Mouse (Mus musculus): ENCODE results near the gene Abcb5. TPM values are rescaled to one million over a fixed set of nuclear protein-coding genes. Genes with fewer than 3 reads are reported as not detected.
A peak's percentile ranks its signal among the peaks of the same experiment; 100 is the strongest.

The Abcb5 gene
- polyA plus RNA-seq, 1 experiment from 2014 or later: not detected

- Histone ChIP-seq H3K27ac (no peak overlapping the region), H3K36me3 (ENCODE audit: inconsistent target) (no peaks in the 10 kb centered on the region), H3K4me3 (ENCODE audit: inconsistent target) (no peak overlapping the region), H3K79me2 (ENCODE audit: inconsistent target) (no peaks in the 10 kb centered on the region)
- WGBS (ENCODE audit: missing documents): 1% methylated on average over 34 of the region's 34 CpGs
These were observed 111.3 kb downstream of the Abcb5 start for GRCm38 (mm10) chr12:118854831-118855453.

GRCm38 (mm10) chr12:118854401-118854800 lies 111.8 kb downstream of the Abcb5 start:
- H3K79me2 ChIP-seq (ENCODE audit: inconsistent target): no peaks in the 10 kb centered on the region
- no peaks in the 10 kb centered on the region for H3K36me3 ChIP-seq (ENCODE audit: inconsistent target)
- H3K4me3 ChIP-seq (ENCODE audit: inconsistent target): no peak overlapping the region
- WGBS (ENCODE audit: missing documents): 9% methylated on average over 10 of the region's 10 CpGs
- no peak overlapping the region for H3K27ac ChIP-seq

- Histone ChIP-seq H3K79me2 (ENCODE audit: inconsistent target) (no peaks in the 10 kb centered on the region), H3K4me3 (ENCODE audit: inconsistent target) (no peak overlapping the region), H3K36me3 (ENCODE audit: inconsistent target) (no peaks in the 10 kb centered on the region), H3K27ac (no peak overlapping the region)
- WGBS (ENCODE audit: missing documents): 11% methylated on average over 3 of the region's 3 CpGs
These were observed 112.9 kb downstream of the Abcb5 start for GRCm38 (mm10) chr12:118853331-118853730.

GRCm38 (mm10) chr12:118850851-118851410 lies 115.3 kb downstream of the Abcb5 start:
- Histone ChIP-seq H3K4me3 (ENCODE audit: inconsistent target) (no peak overlapping the region), H3K79me2 (ENCODE audit: inconsistent target) (no peaks in the 10 kb centered on the region), H3K27ac (no peak overlapping the region), H3K36me3 (ENCODE audit: inconsistent target) (no peaks in the 10 kb centered on the region)
- 34% methylated on average over 12 of the region's 12 CpGs for WGBS (ENCODE audit: missing documents)

- Histone ChIP-seq H3K4me3 (ENCODE audit: inconsistent target) (no peak overlapping the region), H3K27ac (no peak overlapping the region), H3K36me3 (ENCODE audit: inconsistent target) (no peaks in the 10 kb centered on the region), H3K79me2 (ENCODE audit: inconsistent target) (no peaks in the 10 kb centered on the region)
- WGBS (ENCODE audit: missing documents): 7% methylated on average over 11 of the region's 11 CpGs
These were observed 116.2 kb downstream of the Abcb5 start for GRCm38 (mm10) chr12:118849996-118850395.

- 4% methylated on average over 78 of the region's 78 CpGs for WGBS (ENCODE audit: missing documents)
- H3K4me3 ChIP-seq (ENCODE audit: inconsistent target): no peak overlapping the region
These were observed 116.9 kb downstream of the Abcb5 start for GRCm38 (mm10) chr12:118849203-118849861.

GRCm38 (mm10) chr12:118848496-118849202 lies 117.6 kb downstream of the Abcb5 start:
- H3K4me3 ChIP-seq (ENCODE audit: inconsistent target): no peak overlapping the region
- no peaks in the 10 kb centered on the region for H3K36me3 ChIP-seq (ENCODE audit: inconsistent target)
- H3K79me2 ChIP-seq (ENCODE audit: inconsistent target): no peaks in the 10 kb centered on the region
- 3% methylated on average over 76 of the region's 80 CpGs for WGBS (ENCODE audit: missing documents)
- H3K27ac ChIP-seq: no peak overlapping the region

More at GRCm38 (mm10) chr12:118849203-118849861, 116.9 kb downstream of the Abcb5 start:
- H3K36me3 ChIP-seq (ENCODE audit: inconsistent target): no peaks in the 10 kb centered on the region
- H3K79me2 ChIP-seq (ENCODE audit: inconsistent target): no peaks in the 10 kb centered on the region
- H3K27ac ChIP-seq: no peak overlapping the region

GRCm38 (mm10) chr12:118847861-118848495 lies 118.2 kb downstream of the Abcb5 start:
- no peaks in the 10 kb centered on the region for H3K36me3 ChIP-seq (ENCODE audit: inconsistent target)
- H3K4me3 ChIP-seq (ENCODE audit: inconsistent target): no peak overlapping the region
- WGBS (ENCODE audit: missing documents): 1% methylated on average over 23 of the region's 23 CpGs

DNA sequence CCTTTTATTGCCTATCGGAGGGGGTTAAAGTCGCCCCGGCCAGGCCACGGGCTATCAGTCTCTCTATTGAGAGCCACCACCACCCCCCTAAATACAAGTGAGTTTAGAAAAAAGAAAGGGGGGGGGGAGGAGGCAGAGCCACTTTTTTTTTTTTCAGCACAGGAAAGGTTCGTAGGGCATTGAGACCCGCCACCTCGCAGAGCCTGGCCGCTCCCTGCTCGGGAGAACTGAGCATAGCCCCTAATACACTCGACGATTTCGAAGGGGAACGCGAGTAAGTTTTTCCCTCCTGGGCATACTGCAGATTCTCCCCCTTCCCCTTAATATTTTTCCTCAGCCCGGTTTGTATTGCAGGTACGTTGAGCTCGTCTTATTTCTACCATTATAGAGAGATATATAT lies 118.8 kb downstream of the Abcb5 start:
- 5% methylated on average over 17 of the region's 17 CpGs for WGBS (ENCODE audit: missing documents)
- no peaks in the 10 kb centered on the region for H3K36me3 ChIP-seq (ENCODE audit: inconsistent target)
- no peaks in the 10 kb centered on the region for H3K79me2 ChIP-seq (ENCODE audit: inconsistent target)
- no peak overlapping the region for H3K27ac ChIP-seq
- no peak overlapping the region for H3K4me3 ChIP-seq (ENCODE audit: inconsistent target)

More at GRCm38 (mm10) chr12:118847861-118848495, 118.2 kb downstream of the Abcb5 start:
- H3K27ac ChIP-seq: no peak overlapping the region
- no peaks in the 10 kb centered on the region for H3K79me2 ChIP-seq (ENCODE audit: inconsistent target)

GRCm38 (mm10) chr12:118846649-118847321 lies 119.4 kb downstream of the Abcb5 start:
- peak overlapping the region; percentile 25 for H3K4me3 ChIP-seq (ENCODE audit: inconsistent target)
- H3K36me3 ChIP-seq (ENCODE audit: inconsistent target): no peaks in the 10 kb centered on the region
- H3K27ac ChIP-seq: no peak overlapping the region
- 3% methylated on average over 59 of the region's 59 CpGs for WGBS (ENCODE audit: missing documents)
- H3K79me2 ChIP-seq (ENCODE audit: inconsistent target): no peaks in the 10 kb centered on the region

GRCm38 (mm10) chr12:118846221-118846620 lies 120.0 kb downstream of the Abcb5 start, which contains the start of gene Sp8:
Gene Sp8, plus strand, starts transcription at chr12:118846329.
- Histone ChIP-seq H3K27ac (no peak within 1 kb of the TSS), H3K36me3 (ENCODE audit: inconsistent target) (no peaks in the 10 kb centered on the region), H3K79me2 (ENCODE audit: inconsistent target) (no peaks in the 10 kb centered on the region), H3K4me3 (ENCODE audit: inconsistent target) (peak within 1 kb of the TSS; percentile 25)
- WGBS (ENCODE audit: missing documents): 8% methylated on average over 6 of the region's 6 CpGs

DNA sequence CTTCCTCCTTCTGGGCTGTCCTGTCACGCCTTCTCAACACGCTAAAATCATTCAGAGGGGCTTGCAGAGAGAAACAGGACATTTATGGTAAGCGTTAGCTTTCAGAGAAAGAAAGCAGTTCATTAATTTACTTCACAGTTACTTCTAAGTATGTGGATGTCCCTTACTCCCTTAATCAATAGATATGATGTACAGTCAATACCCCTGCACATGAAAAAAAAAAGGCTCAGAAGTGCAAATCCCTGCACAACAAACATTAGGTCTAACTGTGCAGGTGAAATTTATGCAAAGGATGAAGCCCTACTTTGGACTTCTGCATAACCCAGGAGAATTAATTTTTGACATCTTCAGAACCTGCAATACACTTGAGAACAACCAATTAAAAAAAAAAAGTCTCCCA lies 120.9 kb downstream of the Abcb5 start:
- 33% methylated on average over 3 of the region's 3 CpGs for WGBS (ENCODE audit: missing documents)
- Histone ChIP-seq H3K79me2 (ENCODE audit: inconsistent target) (no peaks in the 10 kb centered on the region), H3K4me3 (ENCODE audit: inconsistent target) (no peak overlapping the region), H3K36me3 (ENCODE audit: inconsistent target) (no peaks in the 10 kb centered on the region), H3K27ac (no peak overlapping the region)

- no peaks in the 10 kb centered on the region for H3K79me2 ChIP-seq (ENCODE audit: inconsistent target)
- no peaks in the 10 kb centered on the region for H3K36me3 ChIP-seq (ENCODE audit: inconsistent target)
- H3K27ac ChIP-seq: no peak overlapping the region
- no peak overlapping the region for H3K4me3 ChIP-seq (ENCODE audit: inconsistent target)
- 8% methylated on average over 3 of the region's 3 CpGs for WGBS (ENCODE audit: missing documents)
These were observed 121.4 kb downstream of the Abcb5 start for GRCm38 (mm10) chr12:118844841-118845240.

GRCm38 (mm10) chr12:118844111-118844510 lies 122.1 kb downstream of the Abcb5 start:
- Histone ChIP-seq H3K79me2 (ENCODE audit: inconsistent target) (no peaks in the 10 kb centered on the region), H3K4me3 (ENCODE audit: inconsistent target) (no peak overlapping the region), H3K27ac (no peak overlapping the region), H3K36me3 (ENCODE audit: inconsistent target) (no peaks in the 10 kb centered on the region)

All from macrophage (primary cell).